Mouse (Mus musculus): ENCODE results near the gene Oas1c.

GRCm38 (mm10) chr5:120761901-120762300 is 50.4 kb downstream of the Oas1c start:
- TF ChIP-seq CTCF (IDR thresholded peaks at IDR 0.05; ENCODE audit: borderline replicate concordance, extremely low read depth, insufficient read depth, insufficient read length) (no peak), POLR2A (IDR thresholded peaks at IDR 0.05; ENCODE audit: borderline replicate concordance, extremely low read depth, insufficient read depth, insufficient read length, poor library complexity, severe bottlenecking) (no peak)

Data from brain, embryonic 14.5 days (tissue).